Mouse (Mus musculus) MEL (cell line): ENCODE results near the gene Otog. TPM values are rescaled to one million over a fixed set of nuclear protein-coding genes. Genes with fewer than 3 reads are reported as not detected.

ENCODE experiments used
- DNase-seq: peaks from one replicate; pipeline ENCODE4 v3.0.0; 2011; ENCODE audit warnings: low read depth, low spot score
- H3K27ac ChIP-seq: 2 replicates; pipeline ENCODE4 v1.5.1; 2012; ENCODE audit warnings: low read depth, mild to moderate bottlenecking, control low read depth, low read length, moderate library complexity; ENCODE audit not compliant: control insufficient read depth
- H3K27me3 ChIP-seq, 2 experiments: fragments of 150-350 bp in 1 of 2; sonication (generic) in 1 of 2; 2 replicates each; pipeline ENCODE4 v1.6.1; 2012; ENCODE audit warnings: low read length in 2 of 2, mild to moderate bottlenecking in 2 of 2, improper control_type of control experiment in 1 of 2, moderate library complexity in 1 of 2; ENCODE audit not compliant: insufficient read depth in 2 of 2, control insufficient read depth in 1 of 2
- H3K36me3 ChIP-seq, 2 experiments: 2 replicates each; pipeline ENCODE4 v1.6.1; 2012 to 2014; ENCODE audit warnings: low read length in 2 of 2, improper control_type of control experiment in 1 of 2, inconsistent platforms in 1 of 2, mild to moderate bottlenecking in 1 of 2; ENCODE audit not compliant: insufficient read depth in 2 of 2, control insufficient read depth in 1 of 2
- H3K4me1 ChIP-seq, 2 experiments: fragments of 150-350 bp in 1 of 2; sonication (generic) in 1 of 2; 2 replicates each; pipeline ENCODE4 v1.6.1; 2012; ENCODE audit warnings: low read length in 2 of 2, improper control_type of control experiment in 1 of 2, mild to moderate bottlenecking in 1 of 2; ENCODE audit not compliant: insufficient read depth in 2 of 2, control insufficient read depth in 1 of 2
- H3K4me3 ChIP-seq, 2 experiments: fragments of 150-350 bp in 1 of 2; sonication (generic) in 1 of 2; 2 replicates each; pipeline ENCODE4 v1.5.1; 2012; ENCODE audit warnings: low read depth in 2 of 2, low read length in 2 of 2, mild to moderate bottlenecking in 2 of 2, moderate library complexity in 2 of 2, control low read depth in 1 of 2, improper control_type of control experiment in 1 of 2; ENCODE audit not compliant: control insufficient read depth in 1 of 2, insufficient read depth in 1 of 2
- H3K79me2 ChIP-seq: 2 replicates; pipeline ENCODE4 v1.6.1; 2012; ENCODE audit warnings: mild to moderate bottlenecking, low read length, moderate library complexity; ENCODE audit not compliant: control insufficient read depth, poor library complexity, insufficient read depth
- H3K9ac ChIP-seq: 2 replicates; pipeline ENCODE4 v1.6.1; 2012; ENCODE audit warnings: low read depth, mild to moderate bottlenecking, control low read depth, low read length, moderate library complexity; ENCODE audit not compliant: control insufficient read depth, poor library complexity, severe bottlenecking
- H3K9me3 ChIP-seq: fragments of 150-350 bp; sonication (generic); replicated peaks from 2 replicates; pipeline ENCODE4 v1.6.1; 2012; ENCODE audit warnings: mild to moderate bottlenecking, low read length, improper control_type of control experiment, moderate library complexity; ENCODE audit not compliant: insufficient read depth
- BHLHE40 ChIP-seq: IDR thresholded peaks from 2 replicates; pipeline ENCODE4 v1.6.1; 2012; ENCODE audit warnings: low read depth, mild to moderate bottlenecking, inconsistent platforms, low read length, improper control_type of control experiment, borderline replicate concordance
- CTCF ChIP-seq, 3 experiments: IDR thresholded peaks in 2 of 3; conservative IDR thresholded peaks in 1 of 3; 2 replicates each; pipeline ENCODE4 v1.5.1; 2011 to 2012; ENCODE audit warnings: low read length in 3 of 3, low read depth in 2 of 3, mild to moderate bottlenecking in 2 of 3, improper control_type of control experiment in 1 of 3, inconsistent platforms in 1 of 3, mixed read lengths in 1 of 3, moderate library complexity in 1 of 3; ENCODE audit not compliant: control insufficient read depth in 1 of 3, insufficient read depth in 1 of 3, poor library complexity in 1 of 3, severe bottlenecking in 1 of 3
- E2F4 ChIP-seq: IDR thresholded peaks from 2 replicates; pipeline ENCODE4 v1.6.1; 2011; ENCODE audit warnings: low read depth, low read length, improper control_type of control experiment, borderline replicate concordance
- ETS1 ChIP-seq: IDR thresholded peaks from 2 replicates; pipeline ENCODE4 v1.6.1; 2012; ENCODE audit warnings: low read depth, mild to moderate bottlenecking, inconsistent platforms, low read length, improper control_type of control experiment, moderate library complexity
- GABPA ChIP-seq: IDR thresholded peaks from 2 replicates; pipeline ENCODE4 v1.6.1; 2012; ENCODE audit warnings: low read depth, mild to moderate bottlenecking, inconsistent platforms, low read length, improper control_type of control experiment, moderate library complexity
- HCFC1 ChIP-seq: IDR thresholded peaks from 2 replicates; pipeline ENCODE4 v1.6.1; 2012; ENCODE audit warnings: low read depth, mild to moderate bottlenecking, inconsistent platforms, low read length, improper control_type of control experiment, moderate library complexity
- JUND ChIP-seq: IDR thresholded peaks from 2 replicates; pipeline ENCODE4 v1.6.1; 2011; ENCODE audit warnings: low read depth, mild to moderate bottlenecking, improper control_type of control experiment, low read length
- KAT2A ChIP-seq: conservative IDR thresholded peaks from 2 replicates; pipeline ENCODE4 v1.6.1; 2012; ENCODE audit warnings: low read depth, low read length, improper control_type of control experiment, inconsistent platforms
- MAFK ChIP-seq: IDR thresholded peaks from 2 replicates; pipeline ENCODE4 v1.6.1; 2011; ENCODE audit warnings: low read depth, mild to moderate bottlenecking, low read length, improper control_type of control experiment, borderline replicate concordance
- MAX ChIP-seq: IDR thresholded peaks from 2 replicates; pipeline ENCODE4 v1.6.1; 2011; ENCODE audit warnings: low read length, improper control_type of control experiment
- MAZ ChIP-seq: IDR thresholded peaks from 2 replicates; pipeline ENCODE4 v1.6.1; 2012; ENCODE audit warnings: low read depth, mild to moderate bottlenecking, inconsistent platforms, low read length, improper control_type of control experiment
- MEF2A ChIP-seq: IDR thresholded peaks from 2 replicates; pipeline ENCODE4 v1.6.1; 2014; ENCODE audit warnings: low read depth, mild to moderate bottlenecking, inconsistent platforms, low read length, improper control_type of control experiment; ENCODE audit not compliant: poor library complexity, insufficient replicate concordance, severe bottlenecking; ENCODE audit errors: extremely low read depth
- MXI1 ChIP-seq: IDR thresholded peaks from 2 replicates; pipeline ENCODE4 v1.6.1; 2011; ENCODE audit warnings: mild to moderate bottlenecking, low read depth, low read length, improper control_type of control experiment
- MYB ChIP-seq: IDR thresholded peaks from 2 replicates; pipeline ENCODE4 v1.6.1; 2011; ENCODE audit warnings: mild to moderate bottlenecking, low read depth, low read length, improper control_type of control experiment
- NELFE ChIP-seq: IDR thresholded peaks from 2 replicates; pipeline ENCODE4 v1.6.1; 2011; ENCODE audit warnings: low read depth, low read length, improper control_type of control experiment
- POLR2A ChIP-seq, 2 experiments: IDR thresholded peaks; 2 replicates each; pipeline ENCODE4 v1.6.1; 2011 to 2012; ENCODE audit warnings: low read length in 2 of 2, mild to moderate bottlenecking in 2 of 2, control low read depth in 1 of 2, improper control_type of control experiment in 1 of 2, low read depth in 1 of 2, moderate library complexity in 1 of 2; ENCODE audit not compliant: control insufficient read depth in 1 of 2, insufficient read depth in 1 of 2, poor library complexity in 1 of 2
- POLR2AphosphoS2 ChIP-seq: IDR thresholded peaks from 2 replicates; pipeline ENCODE4 v1.6.1; 2011; ENCODE audit warnings: low read length, improper control_type of control experiment
- POLR2AphosphoS5 ChIP-seq: IDR thresholded peaks from 2 replicates; pipeline ENCODE4 v1.6.1; 2012; ENCODE audit warnings: low read depth, borderline replicate concordance, mild to moderate bottlenecking, inconsistent platforms, low read length, moderate library complexity, mixed read lengths
- SIN3A ChIP-seq: IDR thresholded peaks from 2 replicates; pipeline ENCODE4 v1.6.1; 2012; ENCODE audit warnings: low read length, improper control_type of control experiment, inconsistent platforms
- TBP ChIP-seq: IDR thresholded peaks from 2 replicates; pipeline ENCODE4 v1.8.0; 2011; ENCODE audit warnings: low read depth, low read length, improper control_type of control experiment
- USF2 ChIP-seq, 2 experiments: IDR thresholded peaks; 2 replicates each; pipeline ENCODE4 v1.6.1; 2011 to 2012; ENCODE audit warnings: improper control_type of control experiment in 2 of 2, low read length in 2 of 2, borderline replicate concordance in 1 of 2, inconsistent platforms in 1 of 2, low read depth in 1 of 2, mild to moderate bottlenecking in 1 of 2; ENCODE audit not compliant: insufficient read depth in 1 of 2
- ZC3H11A ChIP-seq: IDR thresholded peaks from 2 replicates; pipeline ENCODE4 v1.6.1; 2012; ENCODE audit warnings: low read depth, mild to moderate bottlenecking, inconsistent platforms, low read length, improper control_type of control experiment
- ZMIZ1 ChIP-seq: IDR thresholded peaks from 2 replicates; pipeline ENCODE4 v1.6.1; 2012; ENCODE audit warnings: low read depth, mild to moderate bottlenecking, inconsistent platforms, low read length, improper control_type of control experiment, moderate library complexity
- polyA plus RNA-seq, 2 experiments: library from polyadenylated mRNA; stranded (reverse) in 1 of 2; unstranded in 1 of 2; fragments of >175 nt in 1 of 2; fragments of >200 nt in 1 of 2; gene quantifications; 2 replicates each; pipeline versions ENCODE4 v1.2.1 to v1.2.4; 2012; ENCODE audit warnings: low replicate concordance in 2 of 2, low read depth in 1 of 2; ENCODE audit not compliant: insufficient read length in 2 of 2, insufficient read depth in 1 of 2, missing spikeins in 1 of 2
- total RNA-seq: library from RNA; depleted of rRNA; stranded (reverse); fragments of 300-350 nt; gene quantifications from 2 replicates; pipeline ENCODE4 v1.2.3, GENCODE M21; 2012

Gene Otog
- total and polyA plus RNA-seq, 3 experiments = not detected

- Histone ChIP-seq H3K9me3 (no peaks in the 10 kb centered on the region), H3K9ac (no peak overlapping the region), H3K36me3 (no peaks in the 10 kb centered on the region), H3K79me2 (no peaks in the 10 kb centered on the region), H3K27me3 (no peaks in the 10 kb centered on the region), H3K4me1 (no peaks in the 10 kb centered on the region), H3K4me3 (no peak overlapping the region), H3K27ac (no peak overlapping the region)
- no peak for TF ChIP-seq E2F4
- no peak for DNase-seq
These were observed 40.8 kb upstream of the Otog start for GRCm38 (mm10) chr7:46200021-46200420.

- H3K36me3 ChIP-seq = no peaks in the 10 kb centered on the region
- H3K4me1 ChIP-seq = no peaks in the 10 kb centered on the region
- TF ChIP-seq MAZ = no peak
- TF ChIP-seq USF2 (IDR thresholded peaks at IDR 0.05; ENCODE audit: borderline replicate concordance in 1 of 2, insufficient read depth in 1 of 2, low read depth in 1 of 2, low read length in 2 of 2) = no peak
- no peak for TF ChIP-seq NELFE
- TF ChIP-seq BHLHE40 = no peak
- TF ChIP-seq E2F4 = no peak
- TF ChIP-seq MEF2A = no peak
- no peak for TF ChIP-seq POLR2AphosphoS2
- TF ChIP-seq MXI1 = no peak
- TF ChIP-seq POLR2A (IDR thresholded peaks at IDR 0.05; ENCODE audit: control insufficient read depth in 1 of 2, insufficient read depth in 1 of 2, low read depth in 1 of 2, low read length in 2 of 2, poor library complexity in 1 of 2) = no peak
- TF ChIP-seq GABPA = no peak
- no peak for TF ChIP-seq ZMIZ1
- no peak for DNase-seq
- no peaks in the 10 kb centered on the region for H3K27me3 ChIP-seq
- H3K79me2 ChIP-seq = no peaks in the 10 kb centered on the region
- no peaks in the 10 kb centered on the region for H3K9me3 ChIP-seq
- no peak overlapping the region for H3K9ac ChIP-seq
- H3K27ac ChIP-seq = no peak overlapping the region
- no peak overlapping the region for H3K4me3 ChIP-seq
These were observed 39.1 kb upstream of the Otog start for GRCm38 (mm10) chr7:46201649-46202048.

GRCm38 (mm10) chr7:46204046-46204471 is 36.7 kb upstream of the Otog start:
- H3K27ac ChIP-seq = no peak overlapping the region
- no peaks in the 10 kb centered on the region for H3K27me3 ChIP-seq
- H3K4me3 ChIP-seq = no peak overlapping the region
- no peak for DNase-seq
- H3K9ac ChIP-seq = no peak overlapping the region
- TF ChIP-seq BHLHE40 (no peak), ZC3H11A (no peak), MAX (no peak), MAFK (no peak), HCFC1 (no peak), MYB (no peak), KAT2A (no peak), POLR2AphosphoS5 (no peak), SIN3A (no peak), CTCF (IDR thresholded peaks at IDR 0.05 in 2 of 3, conservative IDR thresholded peaks at IDR 0.05 in 1 of 3; ENCODE audit: control insufficient read depth in 1 of 3, insufficient read depth in 1 of 3, low read depth in 2 of 3, low read length in 3 of 3, poor library complexity in 1 of 3, severe bottlenecking in 1 of 3) (no peak), TBP (no peak), JUND (no peak), ETS1 (no peak)
- H3K36me3 ChIP-seq = no peaks in the 10 kb centered on the region
- no peaks in the 10 kb centered on the region for H3K9me3 ChIP-seq
- no peaks in the 10 kb centered on the region for H3K79me2 ChIP-seq
- no peaks in the 10 kb centered on the region for H3K4me1 ChIP-seq
